Mouse (Mus musculus): ENCODE results near the gene Hand2. TPM values are rescaled to one million over a fixed set of nuclear protein-coding genes. Genes with fewer than 3 reads are reported as not detected.

Hand2 gene
- total RNA-seq, 2 experiments from 2014 or later = 0.21 TPM; not detected in 1

Other genes starting within 250 kb of the Hand2 start
- gene Scrg1, start 134.9 kb downstream of the Hand2 start, total RNA-seq (2021) = not detected
- 10 to 100 TPM; 10.2 to 18.5 TPM for gene Sap30, start 166.9 kb downstream of the Hand2 start, total RNA-seq (2021)
- 1 to 10 TPM; 2.7 to 5.6 TPM for gene Hmgb2, start 190.9 kb downstream of the Hand2 start, total RNA-seq (2021)